ENCODE assay signal across 8 mouse cellular contexts in the genomic region with DNA sequence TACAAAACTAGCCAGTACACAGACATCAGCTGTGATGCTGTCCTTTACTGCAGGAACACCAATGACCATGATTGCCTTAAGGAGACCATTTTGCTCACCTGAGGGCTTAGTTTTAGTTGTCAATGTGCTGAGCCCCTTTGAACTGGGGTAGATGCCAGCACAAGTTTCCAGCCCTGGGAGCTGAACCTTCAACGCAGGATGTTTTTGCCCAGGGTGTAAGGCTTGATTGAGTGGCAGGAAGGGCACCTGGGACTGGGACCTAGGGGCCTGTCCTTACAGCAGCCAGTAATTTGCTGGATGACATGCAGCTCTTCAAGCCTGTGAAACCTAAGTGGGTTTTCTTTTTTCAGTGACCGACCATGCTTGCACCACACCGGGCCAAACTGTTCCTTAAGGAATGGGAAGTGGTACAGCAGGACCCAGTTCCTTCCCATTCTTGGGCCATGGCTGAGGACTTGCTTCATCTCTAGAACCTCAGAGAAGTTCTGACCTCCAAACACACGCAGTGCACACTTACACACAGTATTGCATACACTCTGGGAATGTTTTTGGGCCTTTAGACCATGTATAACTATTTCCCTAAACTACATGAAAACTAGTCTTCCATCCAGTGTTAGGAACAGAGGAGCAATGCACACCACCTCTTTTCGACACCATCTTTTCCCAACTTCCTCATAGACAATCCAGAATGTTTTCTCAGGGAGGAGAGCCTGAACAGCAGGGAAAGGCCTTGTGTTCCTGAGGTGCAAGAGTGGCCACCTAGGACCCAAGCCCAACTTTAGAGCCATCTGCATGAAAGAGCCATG. TPM values are rescaled to one million over a fixed set of nuclear protein-coding genes. Genes with fewer than 3 reads are reported as not detected.
DNase-seq lines count a peak whose midpoint lies in the region; ATAC-seq and TF ChIP-seq lines count a peak whose summit lies in the region.

No protein-coding gene starts in this region.

- no peaks in the 10 kb centered on the region for H3K27me3 ChIP-seq in heart, embryonic 12.5 days (replicated peaks)
- H3K27me3 ChIP-seq in midbrain, embryonic 14.5 days (ENCODE audit: control insufficient read depth, insufficient read depth, low read length), result no peaks in the 10 kb centered on the region

- 0 out of 2 replicates have a peak overlapping the region, but pooled peaks have one; percentile 46 for H3K9ac ChIP-seq in heart, embryonic 12.5 days
- H3K9ac ChIP-seq in midbrain, embryonic 14.5 days (replicated peaks; ENCODE audit: low read length), result peak overlapping the region; percentile 7; the same call in 1 of the 2 replicates

- 0 out of 2 replicates have a peak, but pooled peaks have one; percentile 12 for ATAC-seq in heart, embryonic 12.5 days (ENCODE audit: insufficient number of reproducible peaks, low FRiP score)
- no peak; the same call in 1 of the 2 replicates for ATAC-seq in midbrain, embryonic 14.5 days (ENCODE audit: low FRiP score, low TSS enrichment)

- 32% methylated on average over 5 of the region's 5 CpGs for WGBS in heart, embryonic 12.5 days
- 43% methylated on average over 5 of the region's 5 CpGs for WGBS in midbrain, embryonic 14.5 days

- no peaks in the 10 kb centered on the region for H3K9me3 ChIP-seq in heart, embryonic 12.5 days (replicated peaks)
- H3K9me3 ChIP-seq in midbrain, embryonic 14.5 days (ENCODE audit: control insufficient read depth, low read length), result no peaks in the 10 kb centered on the region

- peaks cover 24% of the 10 kb centered on the region for H3K4me1 ChIP-seq in heart, embryonic 12.5 days (replicated peaks)
- H3K4me1 ChIP-seq in midbrain, embryonic 14.5 days (ENCODE audit: control insufficient read depth, insufficient read depth, low read length), result peaks cover 25% of the 10 kb centered on the region

- intact Hi-C loops in left cerebral cortex, adult 2 months (cut with DNase I), result no loop called here

- H3K36me3 ChIP-seq in heart, embryonic 12.5 days, result peaks cover 44% of the 10 kb centered on the region
- peaks cover 47% of the 10 kb centered on the region for H3K36me3 ChIP-seq in midbrain, embryonic 14.5 days (ENCODE audit: control insufficient read depth, insufficient read depth, low read length)

- peak overlapping the region; percentile 100 for H3K27ac ChIP-seq in left cerebral cortex, adult 2 months
- peak overlapping the region; percentile 84 for H3K27ac ChIP-seq in heart, embryonic 12.5 days (ENCODE audit: poor library complexity, severe bottlenecking)
- peak overlapping the region; percentile 6; the same call in 1 of the 2 replicates for H3K27ac ChIP-seq in midbrain, embryonic 14.5 days (replicated peaks; ENCODE audit: low read depth, low read length)

- DNase-seq in left cerebral cortex, adult 2 months (ENCODE audit: extremely low spot score in 1 of 2, low spot score in 2 of 2), result no peak
- DNase-seq in left cerebral cortex, adult 9 months (ENCODE audit: low spot score in 2 of 2), result no peak
- DNase-seq in cerebellum, postnatal 25 days, result peak; percentile 39 to 40
- DNase-seq in kidney, postnatal 4 days, result peak; percentile 45 to 57
- DNase-seq in midbrain, embryonic 14.5 days, result peak; percentile 28
- DNase-seq in frontal cortex, postnatal 36 days (ENCODE audit: low spot score in 2 of 2), result no peak
- no peak for DNase-seq in natural killer cell, adult 2 months (ENCODE audit: low spot score in 2 of 2)

- peak overlapping the region; percentile 82 for H3K4me3 ChIP-seq in left cerebral cortex, adult 2 months
- peak overlapping the region; percentile 4; the same call in 1 of the 2 replicates for H3K4me3 ChIP-seq in heart, embryonic 12.5 days
- H3K4me3 ChIP-seq in midbrain, embryonic 14.5 days (replicated peaks; ENCODE audit: low read depth, low read length), result peak overlapping the region; percentile 74

- H3K4me2 ChIP-seq in heart, embryonic 12.5 days, result peak overlapping the region; percentile 90; the same call in 1 of the 2 replicates
- H3K4me2 ChIP-seq in midbrain, embryonic 14.5 days (ENCODE audit: low read length), result peak overlapping the region; percentile 93

- no peak for TF ChIP-seq CTCF in left cerebral cortex, adult 2 months (IDR thresholded peaks at IDR 0.05)

RNA-seq across cellular contexts. Expression of a gene that starts 23.8 kb away (rescaled TPM):
- total RNA-seq in left cerebral cortex, adult 2 months (2021), result 10 to 100 TPM; 92.0 to 98.0 TPM
- polyA plus RNA-seq in heart, embryonic 12.5 days (2016; fragmentation: Nextera tagmentation; extraction: Ambion mirVana), result 68.1 and 68.9 TPM in 2 replicates
- 73.5 and 78.2 TPM in 2 replicates for polyA plus RNA-seq in midbrain, embryonic 14.5 days (2014; fragmentation: Nextera tagmentation; extraction: Ambion mirVana)

RNA-seq across cellular contexts. Expression of a gene that starts 54.3 kb away (rescaled TPM):
- total RNA-seq in left cerebral cortex, adult 2 months (2021), result 10 to 100 TPM; 38.9 to 43.1 TPM
- 24.3 and 27.7 TPM in 2 replicates for polyA plus RNA-seq in heart, embryonic 12.5 days (2016; fragmentation: Nextera tagmentation; extraction: Ambion mirVana)
- polyA plus RNA-seq in midbrain, embryonic 14.5 days (2014; fragmentation: Nextera tagmentation; extraction: Ambion mirVana), result 10.1 and 10.5 TPM in 2 replicates

Comparison
In these comparisons a context has a peak if more than half of its experiments do, and no peak if none do; other contexts are left out.
1. DNase-seq: peak in cerebellum, postnatal 25 days (2 of 2), kidney, postnatal 4 days (2 of 2) and midbrain, embryonic 14.5 days (single experiment); none in left cerebral cortex, adult 2 months (0 of 2), left cerebral cortex, adult 9 months (0 of 2), frontal cortex, postnatal 36 days (0 of 2) and natural killer cell, adult 2 months (0 of 2).
2. H3K27ac ChIP-seq: peak in every context shown above with its lines; median percentile 100 in left cerebral cortex, adult 2 months; 84 in heart, embryonic 12.5 days; 6 in midbrain, embryonic 14.5 days.
3. H3K4me3 ChIP-seq: peak in every context shown above with its lines; median percentile 82 in left cerebral cortex, adult 2 months; 74 in midbrain, embryonic 14.5 days; 4 in heart, embryonic 12.5 days.